Mouse (Mus musculus): ENCODE data around the gene 4930539E08Rik.

- TF ChIP-seq POLR2A (IDR thresholded peaks at IDR 0.05; ENCODE audit: insufficient read depth, low read depth, low read length) (no peak), CTCF (IDR thresholded peaks at IDR 0.05; ENCODE audit: insufficient read depth, low read depth, low read length) (no peak)
Observed at GRCm38 (mm10) chr17:28897817-28898216, 17.3 kb downstream of the 4930539E08Rik start.
